Mouse (Mus musculus) testis, adult 2 months (tissue): ENCODE data around the gene Ankrd34b.

Source experiments
- CTCF ChIP-seq: fragments of 200-500 bp; IDR thresholded peaks from 2 replicates; pipeline ENCODE4 v1.5.1; 2012; ENCODE audit warnings: low read depth, mild to moderate bottlenecking, inconsistent platforms, low read length, moderate library complexity; ENCODE audit not compliant: control insufficient read depth, insufficient read depth, insufficient replicate concordance
- POLR2A ChIP-seq: fragments of 200-500 bp; IDR thresholded peaks from 2 replicates; pipeline ENCODE4 v1.6.1; 2012; ENCODE audit warnings: low read depth, mild to moderate bottlenecking, inconsistent platforms, low read length, moderate library complexity; ENCODE audit not compliant: control insufficient read depth

DNA sequence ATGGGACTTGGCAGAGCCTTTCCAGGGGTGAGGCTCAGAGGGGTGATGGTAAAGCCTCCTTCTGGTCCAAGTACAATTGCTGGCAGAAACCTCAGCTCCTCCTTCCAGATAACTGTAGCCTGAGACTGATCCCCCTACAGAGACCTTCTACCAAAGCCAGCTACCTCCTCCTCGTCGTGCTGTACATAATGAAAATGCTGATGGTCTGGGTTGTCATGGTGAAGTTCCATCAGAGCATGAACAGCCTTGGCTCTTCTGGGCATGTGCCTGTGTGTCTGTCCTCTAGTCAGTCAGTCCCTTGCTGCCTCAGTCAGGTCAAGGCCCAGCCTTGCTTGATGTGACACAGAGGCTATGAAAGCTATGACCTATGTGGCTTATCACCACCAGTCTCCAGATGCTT, 15.2 kb upstream of the Ankrd34b start:
- TF ChIP-seq CTCF: no peak
- TF ChIP-seq POLR2A: no peak
